Mouse (Mus musculus) MEL (cell line): Measurements from ENCODE around the gene Mrps30. TPM values are rescaled to one million over a fixed set of nuclear protein-coding genes. Genes with fewer than 3 reads are reported as not detected.
"Not testable (repeated sequence)": the region's sequence is repeated elsewhere in the genome, so short reads cannot be mapped to it uniquely, and the experiment has no call there.

Experiments used
- DNase-seq: peaks from one replicate; pipeline ENCODE4 v3.0.0; 2011; ENCODE audit warnings: low read depth, low spot score
- H3K27ac ChIP-seq: 2 replicates; pipeline ENCODE4 v1.5.1; 2012; ENCODE audit warnings: low read depth, mild to moderate bottlenecking, control low read depth, low read length, moderate library complexity; ENCODE audit not compliant: control insufficient read depth
- H3K27me3 ChIP-seq, 2 experiments: fragments of 150-350 bp in 1 of 2; sonication (generic) in 1 of 2; 2 replicates each; pipeline ENCODE4 v1.6.1; 2012; ENCODE audit warnings: low read length in 2 of 2, mild to moderate bottlenecking in 2 of 2, improper control_type of control experiment in 1 of 2, moderate library complexity in 1 of 2; ENCODE audit not compliant: insufficient read depth in 2 of 2, control insufficient read depth in 1 of 2
- H3K36me3 ChIP-seq, 2 experiments: 2 replicates each; pipeline ENCODE4 v1.6.1; 2012 to 2014; ENCODE audit warnings: low read length in 2 of 2, improper control_type of control experiment in 1 of 2, inconsistent platforms in 1 of 2, mild to moderate bottlenecking in 1 of 2; ENCODE audit not compliant: insufficient read depth in 2 of 2, control insufficient read depth in 1 of 2
- H3K4me1 ChIP-seq, 2 experiments: fragments of 150-350 bp in 1 of 2; sonication (generic) in 1 of 2; 2 replicates each; pipeline ENCODE4 v1.6.1; 2012; ENCODE audit warnings: low read length in 2 of 2, improper control_type of control experiment in 1 of 2, mild to moderate bottlenecking in 1 of 2; ENCODE audit not compliant: insufficient read depth in 2 of 2, control insufficient read depth in 1 of 2
- H3K4me3 ChIP-seq, 2 experiments: fragments of 150-350 bp in 1 of 2; sonication (generic) in 1 of 2; 2 replicates each; pipeline ENCODE4 v1.5.1; 2012; ENCODE audit warnings: low read depth in 2 of 2, low read length in 2 of 2, mild to moderate bottlenecking in 2 of 2, moderate library complexity in 2 of 2, control low read depth in 1 of 2, improper control_type of control experiment in 1 of 2; ENCODE audit not compliant: control insufficient read depth in 1 of 2, insufficient read depth in 1 of 2
- H3K79me2 ChIP-seq: 2 replicates; pipeline ENCODE4 v1.6.1; 2012; ENCODE audit warnings: mild to moderate bottlenecking, low read length, moderate library complexity; ENCODE audit not compliant: control insufficient read depth, poor library complexity, insufficient read depth
- H3K9ac ChIP-seq: 2 replicates; pipeline ENCODE4 v1.6.1; 2012; ENCODE audit warnings: low read depth, mild to moderate bottlenecking, control low read depth, low read length, moderate library complexity; ENCODE audit not compliant: control insufficient read depth, poor library complexity, severe bottlenecking
- H3K9me3 ChIP-seq: fragments of 150-350 bp; sonication (generic); replicated peaks from 2 replicates; pipeline ENCODE4 v1.6.1; 2012; ENCODE audit warnings: mild to moderate bottlenecking, low read length, improper control_type of control experiment, moderate library complexity; ENCODE audit not compliant: insufficient read depth
- BHLHE40 ChIP-seq: IDR thresholded peaks from 2 replicates; pipeline ENCODE4 v1.6.1; 2012; ENCODE audit warnings: low read depth, mild to moderate bottlenecking, inconsistent platforms, low read length, improper control_type of control experiment, borderline replicate concordance
- CHD1 ChIP-seq: IDR thresholded peaks from 2 replicates; pipeline ENCODE4 v1.6.1; 2012; ENCODE audit warnings: low read depth, mild to moderate bottlenecking, inconsistent platforms, low read length, improper control_type of control experiment
- E2F4 ChIP-seq: IDR thresholded peaks from 2 replicates; pipeline ENCODE4 v1.6.1; 2011; ENCODE audit warnings: low read depth, low read length, improper control_type of control experiment, borderline replicate concordance
- GATA1 ChIP-seq: IDR thresholded peaks from 2 replicates; pipeline ENCODE4 v1.6.1; 2011; ENCODE audit warnings: low read depth, low read length, improper control_type of control experiment
- HCFC1 ChIP-seq: IDR thresholded peaks from 2 replicates; pipeline ENCODE4 v1.6.1; 2012; ENCODE audit warnings: low read depth, mild to moderate bottlenecking, inconsistent platforms, low read length, improper control_type of control experiment, moderate library complexity
- JUND ChIP-seq: IDR thresholded peaks from 2 replicates; pipeline ENCODE4 v1.6.1; 2011; ENCODE audit warnings: low read depth, mild to moderate bottlenecking, improper control_type of control experiment, low read length
- MAFK ChIP-seq: IDR thresholded peaks from 2 replicates; pipeline ENCODE4 v1.6.1; 2011; ENCODE audit warnings: low read depth, mild to moderate bottlenecking, low read length, improper control_type of control experiment, borderline replicate concordance
- MEF2A ChIP-seq: IDR thresholded peaks from 2 replicates; pipeline ENCODE4 v1.6.1; 2014; ENCODE audit warnings: low read depth, mild to moderate bottlenecking, inconsistent platforms, low read length, improper control_type of control experiment; ENCODE audit not compliant: poor library complexity, insufficient replicate concordance, severe bottlenecking; ENCODE audit errors: extremely low read depth
- MYC ChIP-seq: IDR thresholded peaks from 2 replicates; pipeline ENCODE4 v1.6.1; 2011; ENCODE audit warnings: low read depth, mild to moderate bottlenecking, low read length, improper control_type of control experiment, moderate library complexity
- NELFE ChIP-seq: IDR thresholded peaks from 2 replicates; pipeline ENCODE4 v1.6.1; 2011; ENCODE audit warnings: low read depth, low read length, improper control_type of control experiment
- POLR2AphosphoS2 ChIP-seq: IDR thresholded peaks from 2 replicates; pipeline ENCODE4 v1.6.1; 2011; ENCODE audit warnings: low read length, improper control_type of control experiment
- POLR2AphosphoS5 ChIP-seq: IDR thresholded peaks from 2 replicates; pipeline ENCODE4 v1.6.1; 2012; ENCODE audit warnings: low read depth, borderline replicate concordance, mild to moderate bottlenecking, inconsistent platforms, low read length, moderate library complexity, mixed read lengths
- RAD21 ChIP-seq: IDR thresholded peaks from 2 replicates; pipeline ENCODE4 v1.6.1; 2011; ENCODE audit warnings: mild to moderate bottlenecking, low read depth, low read length, improper control_type of control experiment
- RCOR1 ChIP-seq: IDR thresholded peaks from 2 replicates; pipeline ENCODE4 v1.6.1; 2012; ENCODE audit warnings: low read depth, mild to moderate bottlenecking, inconsistent platforms, low read length, improper control_type of control experiment
- TAL1 ChIP-seq: IDR thresholded peaks from 2 replicates; pipeline ENCODE4 v1.6.1; 2012; ENCODE audit warnings: mild to moderate bottlenecking, inconsistent platforms, low read length, moderate library complexity, mixed read lengths
- UBTF ChIP-seq: IDR thresholded peaks from 2 replicates; pipeline ENCODE4 v1.6.1; 2012; ENCODE audit warnings: low read depth, mild to moderate bottlenecking, inconsistent platforms, low read length, improper control_type of control experiment, moderate library complexity, borderline replicate concordance; ENCODE audit not compliant: insufficient read depth
- USF2 ChIP-seq, 2 experiments: IDR thresholded peaks; 2 replicates each; pipeline ENCODE4 v1.6.1; 2011 to 2012; ENCODE audit warnings: improper control_type of control experiment in 2 of 2, low read length in 2 of 2, borderline replicate concordance in 1 of 2, inconsistent platforms in 1 of 2, low read depth in 1 of 2, mild to moderate bottlenecking in 1 of 2; ENCODE audit not compliant: insufficient read depth in 1 of 2
- polyA plus RNA-seq, 2 experiments: library from polyadenylated mRNA; stranded (reverse) in 1 of 2; unstranded in 1 of 2; fragments of >175 nt in 1 of 2; fragments of >200 nt in 1 of 2; gene quantifications; 2 replicates each; pipeline versions ENCODE4 v1.2.1 to v1.2.4; 2012; ENCODE audit warnings: low replicate concordance in 2 of 2, low read depth in 1 of 2; ENCODE audit not compliant: insufficient read length in 2 of 2, insufficient read depth in 1 of 2, missing spikeins in 1 of 2
- total RNA-seq: library from RNA; depleted of rRNA; stranded (reverse); fragments of 300-350 nt; gene quantifications from 2 replicates; pipeline ENCODE4 v1.2.3, GENCODE M21; 2012

Mrps30 gene
- total and polyA plus RNA-seq, 3 experiments = 34.3 to 35.8 TPM; not detected in 1

- no peaks in the 10 kb centered on the region for H3K79me2 ChIP-seq
- peaks cover 2 to 20% of the 10 kb centered on the region in 2 experiments; a peak in 3 of 4 replicates for H3K27me3 ChIP-seq
- no peaks in the 10 kb centered on the region for H3K36me3 ChIP-seq
- TF ChIP-seq RAD21 = no peak
- no peak for TF ChIP-seq CHD1
- TF ChIP-seq USF2 (IDR thresholded peaks at IDR 0.05; ENCODE audit: borderline replicate concordance in 1 of 2, insufficient read depth in 1 of 2, low read depth in 1 of 2, low read length in 2 of 2) = no peak
- TF ChIP-seq MYC = no peak
- no peak for TF ChIP-seq UBTF
- TF ChIP-seq NELFE = no peak
- no peak for TF ChIP-seq TAL1
- TF ChIP-seq JUND = no peak
- TF ChIP-seq GATA1 = no peak
- no peak for TF ChIP-seq HCFC1
- no peak overlapping the region for H3K27ac ChIP-seq
- H3K9me3 ChIP-seq = no peaks in the 10 kb centered on the region
- H3K4me3 ChIP-seq = no peak overlapping the region
- H3K4me1 ChIP-seq = no peaks in the 10 kb centered on the region
- no peak for DNase-seq
- H3K9ac ChIP-seq = no peak overlapping the region
These were observed 13.3 kb upstream of the Mrps30 start for GRCm38 (mm10) chr13:118400340-118400739.

- Histone ChIP-seq H3K4me3 (no peak overlapping the region), H3K9me3 (no peaks in the 10 kb centered on the region), H3K79me2 (no peaks in the 10 kb centered on the region), H3K27me3 (peaks cover 2 to 22% of the 10 kb centered on the region in 2 experiments; a peak in 3 of 4 replicates), H3K9ac (no peak overlapping the region), H3K4me1 (no peaks in the 10 kb centered on the region)
- DNase-seq = no peak
- TF ChIP-seq POLR2AphosphoS2 = no peak
- no peak for TF ChIP-seq POLR2AphosphoS5
- TF ChIP-seq GATA1 = no peak
- TF ChIP-seq MAFK = no peak
- no peak for TF ChIP-seq MYC
- no peak for TF ChIP-seq NELFE
- no peak for TF ChIP-seq RCOR1
- TF ChIP-seq E2F4 = no peak
- TF ChIP-seq MEF2A = no peak
- no peak for TF ChIP-seq BHLHE40
- TF ChIP-seq, all 39 proteins: peak for 0
- Histone ChIP-seq H3K36me3 (no peaks in the 10 kb centered on the region), H3K27ac (no peak overlapping the region)
These were observed 8.8 kb upstream of the Mrps30 start for GRCm38 (mm10) chr13:118395803-118396202.

GRCm38 (mm10) chr13:118387448-118387801 is 373 bp upstream of the Mrps30 start:
- Histone ChIP-seq H3K4me3 (peak overlapping the region; percentile 83 to 92), H3K27ac (peak overlapping the region; percentile 75), H3K9ac (peak overlapping the region; percentile 62; the same call in 1 of the 2 replicates), H3K79me2 (peaks cover 15% of the 10 kb centered on the region), H3K36me3 (peaks cover 5 to 11% of the 10 kb centered on the region in 2 experiments; a peak in 3 of 4 replicates)
- H3K27me3 ChIP-seq, H3K4me1 ChIP-seq, H3K9me3 ChIP-seq: not testable (repeated sequence)
- DNase-seq = peak; percentile 30
